Mouse (Mus musculus) gastrocnemius, postnatal 36 days (tissue): ENCODE results near the gene Nck1. TPM values are rescaled to one million over a fixed set of nuclear protein-coding genes. Genes with fewer than 3 reads are reported as not detected.
A peak's percentile ranks its signal among the peaks of the same experiment; 100 is the strongest.

ENCODE experiments used
- DNase-seq, 2 experiments: peaks; one replicate each; pipeline ENCODE4 v3.0.0; 2022
- intact Hi-C: fragments of 180-260 bp; cut with DNase I; formaldehyde crosslinking; loops from one replicate; pipeline ENCODE4 v1.15.1; 2025
- long read RNA-seq, 2 experiments: library from polyadenylated mRNA; stranded (forward); transcript quantifications; one replicate each; pipeline ENCODE4 v2.0.0; 2021
- total RNA-seq, 2 experiments: library from RNA; stranded (reverse); gene quantifications; 2 replicates each; pipeline ENCODE4 v1.2.3; 2021

Gene Nck1
- total RNA-seq = 10 to 100 TPM; 26.3 to 27.3 TPM
- long read RNA-seq, experiment 1, full-length matches to known transcripts = 13 of 16 reads
- long read RNA-seq, experiment 1, partial matches to known transcripts = 1 of 16 reads
- long read RNA-seq, experiment 1, other reads (novel, unspliced or antisense) = 2 of 16 reads
- long read RNA-seq, experiment 2, full-length matches to known transcripts = 16 of 20 reads
- long read RNA-seq, experiment 2, partial matches to known transcripts = 3 of 20 reads
- long read RNA-seq, experiment 2, other reads (novel, unspliced or antisense) = 1 of 20 reads

DNA sequence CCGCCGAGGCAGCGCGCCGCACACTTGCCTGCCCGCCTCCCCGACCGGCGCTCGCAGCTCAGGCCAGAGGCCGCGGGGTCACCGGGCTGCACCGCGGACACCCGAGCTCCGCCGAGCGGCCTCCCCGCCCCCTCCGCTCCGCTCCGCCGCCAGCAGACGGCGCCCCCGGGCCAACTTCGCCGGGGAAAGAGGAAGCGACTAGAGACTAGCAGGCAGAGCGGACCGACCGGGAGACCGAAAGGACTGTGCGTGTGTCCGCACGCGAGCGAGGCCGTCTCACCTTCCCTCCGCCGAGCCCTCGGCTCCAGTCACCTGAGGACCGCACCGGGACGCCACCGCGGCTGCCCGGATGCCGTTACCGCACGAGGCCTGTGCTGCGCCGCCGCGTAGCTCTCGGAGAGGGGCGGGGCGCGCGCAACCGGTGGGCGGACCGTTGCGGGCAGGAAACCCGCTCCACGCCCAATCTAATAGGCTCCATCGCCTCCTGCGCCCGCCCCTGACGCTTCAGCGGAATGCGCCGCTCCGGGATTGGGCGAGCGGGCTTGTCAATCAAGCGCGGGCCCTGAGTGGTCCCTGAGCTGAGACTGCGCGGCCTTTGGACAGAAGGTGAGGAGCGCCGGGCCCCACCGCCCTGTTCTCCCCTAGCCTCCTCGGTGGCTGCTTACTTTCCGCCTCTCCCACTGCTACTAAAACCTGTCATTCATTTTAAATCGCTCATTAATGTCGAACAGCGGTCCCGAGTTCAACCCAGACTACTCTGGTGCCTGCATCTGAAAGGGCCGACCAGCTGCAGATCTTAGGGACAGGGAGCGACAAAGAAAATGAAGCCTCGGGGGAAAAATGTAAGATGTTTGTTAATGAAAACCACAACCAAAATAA, at the start of gene Nck1:
Nck1 (minus strand) TSS at position 420 of the 879 bp plus-strand sequence.
- DNase-seq = peak; percentile 98
- intact Hi-C loops = loop anchor here (5.0 kb wide), 1 partner anchor 96 kb away; no protein-coding TSS in a partner anchor

DNA sequence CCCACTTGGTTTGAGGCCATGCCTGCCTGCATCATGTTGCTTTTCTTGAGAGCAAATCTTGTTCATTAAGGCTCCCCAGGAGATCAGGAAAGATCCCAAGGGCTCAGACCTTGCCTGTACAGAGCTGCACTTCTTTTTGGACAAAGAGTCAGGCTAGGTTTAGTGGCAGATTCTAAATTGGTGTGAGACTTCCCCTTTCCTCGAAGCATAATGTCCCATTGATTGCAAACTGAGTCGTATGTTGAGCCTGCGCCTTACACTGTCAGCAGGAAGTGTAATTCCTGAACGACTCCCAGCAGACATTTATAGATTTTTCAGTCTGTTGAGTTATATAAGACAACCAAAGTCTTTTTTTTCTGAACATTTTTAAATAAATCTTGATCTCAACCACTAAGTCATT, 44.5 kb upstream of the Nck1 start:
- no peak for DNase-seq
- intact Hi-C loops = no loop called here

DNA sequence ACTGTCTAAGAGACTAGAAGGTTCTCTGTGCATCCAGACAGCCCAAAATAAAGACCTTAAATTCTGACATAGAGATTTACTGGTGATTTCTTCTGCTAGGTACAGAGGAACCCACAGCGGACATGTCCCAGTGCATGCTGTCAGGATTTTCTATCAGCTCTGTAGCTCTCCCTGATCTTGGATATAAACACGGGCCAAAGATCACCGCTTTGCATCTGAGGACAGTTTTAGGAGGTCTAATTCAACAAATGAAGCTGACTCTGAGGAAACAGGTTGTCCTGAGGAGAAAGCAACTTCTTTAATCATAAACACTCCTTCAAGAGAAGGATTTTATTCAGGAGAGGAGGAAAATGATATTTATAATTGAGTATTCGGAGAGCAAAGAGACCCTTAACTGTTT, 38.1 kb upstream of the Nck1 start:
- no peak for DNase-seq
- intact Hi-C loops = no loop called here

DNA sequence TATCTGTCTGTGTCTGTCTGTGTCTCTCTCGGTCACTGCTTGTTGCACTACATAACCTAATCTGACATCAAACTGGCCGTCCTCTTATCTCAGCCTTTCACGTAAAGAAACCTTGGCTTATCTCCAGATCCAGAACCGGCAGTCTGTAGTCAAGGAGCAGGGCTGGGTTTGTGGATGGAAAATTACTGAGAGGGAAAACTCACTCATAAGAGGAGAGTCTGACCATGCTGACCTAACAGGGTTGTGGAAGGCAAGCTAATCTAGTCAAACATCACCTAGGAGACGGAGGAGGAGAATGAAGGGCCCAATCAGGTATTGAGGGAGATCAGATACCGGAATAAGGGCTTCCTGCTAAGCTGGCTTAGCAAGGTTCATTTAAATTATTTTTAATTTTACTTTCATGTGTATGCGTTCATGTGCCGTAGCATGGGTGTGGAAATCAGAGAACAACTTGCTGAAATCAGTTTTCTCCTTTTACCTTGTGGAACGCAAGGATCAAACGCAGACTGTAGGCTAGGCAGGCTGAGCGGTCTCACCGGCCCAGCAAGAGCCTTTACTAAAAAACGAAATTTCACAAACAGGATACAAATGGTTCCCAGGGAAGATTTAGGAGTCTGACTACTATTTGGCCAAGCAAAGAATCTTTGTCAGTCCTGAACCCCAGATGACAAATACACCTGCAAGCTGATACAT, 37.1 kb upstream of the Nck1 start:
- intact Hi-C loops = no loop called here
- DNase-seq = no peak

DNA sequence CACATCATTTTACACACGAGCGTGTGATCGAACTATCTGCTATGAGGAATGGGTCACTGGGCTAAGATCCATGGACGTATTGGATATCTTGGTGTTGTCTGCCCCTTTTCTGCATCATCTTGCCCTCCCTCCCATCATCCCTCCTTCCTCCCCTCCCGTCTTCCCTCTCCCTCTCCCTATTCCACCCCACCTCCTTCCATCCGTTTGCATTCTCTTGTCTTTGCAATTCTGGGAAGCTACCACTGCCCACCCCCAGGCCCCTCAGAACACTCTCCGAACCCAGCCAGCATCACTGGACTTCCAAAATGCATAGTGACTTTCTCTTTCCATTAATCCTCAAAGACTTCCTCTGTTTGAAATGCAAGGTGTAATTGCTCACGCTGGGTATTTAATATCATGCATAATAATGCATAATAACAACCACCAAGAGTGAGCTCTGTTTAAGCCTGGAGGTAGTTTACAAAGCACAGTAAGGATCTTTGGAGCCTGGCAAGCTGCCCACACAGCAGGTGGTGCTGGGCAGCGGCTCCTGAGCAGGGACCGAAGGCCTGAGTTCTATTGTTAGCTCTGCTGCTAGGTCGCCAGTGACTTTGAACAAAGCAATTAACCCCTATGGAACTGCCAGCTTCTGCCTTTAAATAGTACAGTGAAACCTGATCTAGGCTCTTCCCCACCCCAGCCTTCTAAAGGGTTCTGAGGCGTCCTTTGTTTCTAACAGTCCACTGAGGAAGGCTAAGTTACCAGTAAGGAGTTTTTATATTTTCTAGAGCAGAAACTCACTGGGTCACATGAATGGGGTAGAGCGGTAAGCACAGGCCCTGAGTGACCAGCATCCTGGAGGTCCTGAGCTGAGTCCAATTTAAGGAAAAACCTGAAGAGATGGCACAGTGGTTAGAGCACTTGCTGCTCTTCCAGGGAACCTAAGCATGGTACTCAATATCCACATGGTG, 35.9 kb upstream of the Nck1 start:
- DNase-seq = no peak

DNA sequence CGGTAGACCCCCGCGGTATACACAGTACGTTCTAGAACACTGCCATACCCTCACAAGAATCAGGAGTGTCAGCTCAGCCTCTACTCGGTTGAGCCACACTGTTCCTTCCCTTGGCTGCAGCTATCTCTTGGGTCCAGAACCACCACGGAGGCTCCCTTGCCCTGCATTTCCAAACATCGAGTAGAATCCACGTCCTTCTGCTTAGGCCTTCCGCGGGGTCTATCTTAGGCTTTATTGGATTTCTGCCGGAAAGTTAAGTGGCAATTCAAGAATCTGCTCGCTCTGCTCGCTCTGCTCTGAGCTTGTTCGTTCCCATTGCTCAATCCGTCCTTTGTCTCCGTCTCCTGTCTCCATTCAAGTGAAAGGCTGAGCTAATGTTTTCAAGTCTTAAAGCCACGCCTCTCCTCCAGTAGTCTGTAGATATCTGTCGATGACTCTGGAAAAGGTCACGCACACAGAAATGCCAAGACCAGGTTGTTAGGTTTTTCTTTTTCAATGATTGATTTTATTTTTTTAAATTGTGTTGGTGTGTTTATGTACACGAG, 34.3 kb upstream of the Nck1 start:
- no peak for DNase-seq
- intact Hi-C loops = no loop called here

More for the DNA sequence above, 35.9 kb upstream of the Nck1 start:
- intact Hi-C loops = no loop called here

DNA sequence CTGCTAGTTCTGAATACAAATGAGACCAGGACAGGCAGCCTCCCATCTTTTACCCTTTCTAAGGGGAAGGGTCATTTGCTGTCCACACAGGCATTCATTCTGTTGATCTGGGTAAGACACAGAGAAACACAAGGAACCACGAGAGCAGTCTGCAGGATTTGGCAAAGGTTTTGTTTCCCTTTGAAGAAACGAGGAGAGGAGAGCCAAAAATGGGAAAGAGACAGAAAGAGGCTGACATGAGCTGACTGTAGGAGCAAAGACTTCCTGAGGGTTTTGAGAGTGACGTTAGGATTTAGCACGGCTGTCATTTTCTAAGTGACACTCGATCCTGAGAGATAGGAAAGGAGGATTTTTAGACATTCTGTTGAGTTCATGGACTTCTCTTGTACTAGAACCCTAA, 28.0 kb upstream of the Nck1 start:
- DNase-seq = no peak
- intact Hi-C loops = no loop called here

DNA sequence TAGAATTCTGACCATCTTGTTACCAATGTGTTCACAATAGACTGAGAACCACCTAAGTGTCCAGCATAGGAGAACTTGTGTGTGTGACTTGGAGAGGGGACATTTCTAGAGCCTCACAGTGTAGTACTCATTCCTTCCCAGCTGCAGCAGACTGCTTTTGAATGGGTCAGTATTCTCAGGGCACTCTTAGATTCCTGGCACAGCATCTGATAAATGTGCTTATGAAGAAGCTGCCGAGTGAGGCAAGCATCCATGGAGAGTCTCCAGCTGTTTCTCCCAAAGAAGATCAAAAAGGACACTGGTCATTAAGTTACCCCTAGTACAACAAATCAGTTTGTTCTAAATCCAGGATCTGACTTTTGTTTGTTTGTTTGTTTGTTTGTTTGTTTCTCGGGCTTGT, 27.4 kb upstream of the Nck1 start:
- intact Hi-C loops = no loop called here
- no peak for DNase-seq

DNA sequence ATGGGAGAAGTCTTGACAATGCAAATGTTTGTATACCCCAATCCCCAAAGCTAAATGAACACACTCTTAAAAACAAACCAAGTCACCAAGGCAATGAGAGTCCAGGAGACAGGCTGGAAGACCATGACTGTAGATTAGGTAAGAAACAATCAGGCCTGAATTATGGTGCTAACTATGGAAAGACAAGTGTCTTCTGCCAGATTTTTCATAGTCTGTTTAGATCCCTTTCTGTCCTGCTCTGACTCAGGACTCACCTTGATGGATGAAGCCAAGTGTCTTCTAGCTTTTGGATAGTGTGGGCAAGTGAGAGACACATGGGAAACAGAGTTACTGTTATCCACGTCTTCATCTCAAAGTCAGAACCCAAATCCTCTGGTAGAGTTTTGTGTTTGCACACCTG, 25.6 kb upstream of the Nck1 start:
- DNase-seq = no peak
- intact Hi-C loops = no loop called here

DNA sequence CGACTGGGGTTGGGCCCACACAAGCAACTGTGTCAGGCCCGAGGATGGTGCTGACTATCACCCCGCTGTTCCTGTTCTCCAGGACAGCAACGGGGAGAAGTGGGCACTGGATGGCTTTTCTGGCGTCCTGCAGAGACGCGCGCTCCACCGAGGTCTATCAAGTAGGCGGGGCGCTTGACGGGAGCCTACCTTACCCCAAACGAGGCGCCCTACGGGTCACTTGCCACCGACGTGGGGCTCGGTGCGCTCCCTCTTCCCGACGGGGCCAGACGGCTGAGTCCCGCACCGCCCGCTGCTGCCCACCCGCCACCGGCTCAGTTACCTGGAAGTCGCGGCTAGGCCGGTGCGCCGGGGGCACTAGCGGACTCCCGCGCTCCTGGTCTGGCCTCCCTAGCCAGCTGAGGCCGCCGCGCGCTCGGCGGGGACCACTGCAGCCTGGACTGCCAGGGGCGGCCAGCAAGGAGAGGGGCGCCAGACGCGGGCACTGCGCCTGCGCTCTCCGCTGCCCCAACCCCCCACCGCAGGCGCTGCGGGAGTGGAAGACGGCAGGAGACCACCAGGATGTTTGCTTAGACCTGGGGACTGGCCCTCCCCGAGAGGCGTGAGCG, 24.8 kb upstream of the Nck1 start, which contains the start of gene Slc35g2:
Slc35g2 (minus strand) TSS at position 465 of the 608 bp plus-strand sequence.
- intact Hi-C loops = no loop called here
- peak in 1 of 2 experiments; percentile 15 for DNase-seq

DNA sequence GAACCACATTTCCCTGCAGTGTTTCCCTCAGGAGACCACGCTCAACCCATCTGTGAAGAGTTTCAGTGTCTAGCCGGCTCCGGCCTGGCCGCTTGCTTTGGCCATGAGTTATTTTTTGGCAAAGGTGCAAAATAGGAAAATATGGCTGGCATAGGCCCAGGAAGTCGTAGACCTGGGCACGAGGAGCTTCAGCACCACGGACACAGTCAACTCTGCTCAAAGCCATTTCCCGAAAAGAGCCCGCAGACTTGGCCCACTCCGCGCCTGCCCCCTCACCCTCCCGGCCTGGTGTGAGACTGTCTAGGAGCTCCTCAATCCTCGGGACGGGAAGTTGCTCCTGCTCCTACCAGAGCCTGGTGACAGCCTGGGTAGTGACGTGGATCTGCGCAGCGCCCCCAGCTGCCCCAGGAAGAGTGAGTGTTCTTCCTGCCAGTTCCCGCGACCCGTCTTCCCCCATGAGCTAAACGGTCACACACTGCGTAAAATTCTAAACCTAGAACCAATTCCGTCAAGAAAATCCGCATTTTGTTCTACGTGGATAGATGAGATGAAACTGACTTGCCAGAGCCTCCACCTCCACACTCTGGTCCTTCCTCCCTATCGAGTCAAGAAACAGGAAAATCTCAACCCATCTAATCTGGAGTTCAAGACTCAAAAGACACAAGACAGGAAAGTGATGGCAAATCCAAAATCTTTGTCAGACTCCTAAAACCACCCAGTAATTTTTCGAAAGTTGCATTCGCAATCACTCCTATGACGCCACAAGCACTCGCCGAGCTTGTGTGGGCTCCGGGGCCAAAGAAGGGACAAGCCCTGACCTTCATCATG, 24.1 kb upstream of the Nck1 start:
- peak in 1 of 2 experiments; percentile 16 for DNase-seq
- intact Hi-C loops = no loop called here

DNA sequence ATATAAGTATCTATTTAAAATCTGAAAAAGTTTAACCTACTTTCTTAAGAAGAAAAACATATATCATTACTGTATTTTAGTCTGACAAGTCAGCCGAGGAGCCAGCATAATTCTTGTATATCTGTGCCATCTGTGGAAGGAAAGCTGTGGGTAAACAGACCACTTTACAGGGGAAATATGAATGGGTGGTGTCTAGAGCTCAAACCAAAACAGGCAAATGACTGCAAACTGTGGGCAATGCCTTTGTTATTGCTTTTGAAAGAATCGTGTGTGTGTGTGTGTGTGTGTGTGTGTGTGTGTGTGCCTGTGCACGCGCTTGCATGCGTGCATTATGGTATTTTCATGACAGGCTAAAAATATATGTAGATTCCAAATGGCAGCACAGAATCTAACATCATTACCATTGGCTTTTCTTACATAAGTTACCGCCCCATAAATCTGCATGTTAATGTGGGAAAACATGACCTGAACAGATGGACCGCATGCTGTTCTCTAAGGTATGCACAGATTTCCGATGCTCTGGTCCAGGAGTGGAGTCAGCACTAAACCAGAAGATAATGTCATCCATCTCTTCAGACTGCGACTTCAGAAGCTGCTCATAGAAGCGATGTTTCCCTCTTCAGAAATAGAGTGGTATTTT, 14.4 kb upstream of the Nck1 start:
- no peak for DNase-seq
- intact Hi-C loops = no loop called here

DNA sequence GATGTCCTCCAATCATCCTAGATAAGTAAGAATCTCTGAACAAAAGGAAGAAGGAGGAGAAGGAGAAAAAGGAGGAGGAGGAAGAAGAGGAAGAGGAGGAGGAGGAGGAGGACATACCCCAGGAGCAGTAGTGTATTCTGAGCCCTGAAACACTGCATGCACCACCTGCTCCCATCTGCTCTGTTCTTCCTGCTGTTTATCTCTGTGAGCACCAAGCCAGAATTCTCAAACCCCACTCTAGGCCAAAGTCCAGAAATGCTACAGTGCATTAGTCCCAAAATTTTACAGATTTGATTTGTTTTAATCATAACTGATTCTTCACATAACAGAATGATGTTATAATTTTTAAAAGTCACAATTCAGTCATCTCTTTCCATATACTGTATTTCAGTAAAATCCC, 13.1 kb upstream of the Nck1 start:
- DNase-seq = no peak
- intact Hi-C loops = no loop called here

DNA sequence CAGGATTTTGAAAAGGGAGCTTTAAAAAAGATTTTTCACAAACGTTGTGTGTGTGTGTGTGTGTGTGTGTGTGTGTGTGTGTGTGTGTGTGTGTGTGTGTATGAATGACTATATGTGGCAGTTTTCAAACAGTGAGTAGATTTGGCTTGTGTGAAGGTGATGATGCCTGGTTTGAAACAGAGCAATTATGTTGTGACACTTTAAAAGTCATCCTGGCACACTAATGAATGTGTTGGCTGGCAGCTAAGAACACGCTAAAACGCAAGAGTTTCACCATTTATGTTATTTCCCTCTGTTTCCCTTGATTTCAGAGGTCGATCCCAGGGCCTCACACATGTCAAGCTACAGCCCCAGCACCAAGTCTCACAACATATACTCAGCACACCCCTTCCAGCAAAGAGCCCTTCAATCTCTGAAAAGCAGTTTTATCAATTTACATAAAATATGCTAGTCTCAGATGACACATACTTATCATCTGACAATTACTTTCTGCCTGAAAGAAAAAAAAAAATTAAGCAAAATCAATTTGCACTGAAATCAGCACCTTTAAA, 12.2 kb upstream of the Nck1 start:
- intact Hi-C loops = no loop called here
- no peak for DNase-seq

DNA sequence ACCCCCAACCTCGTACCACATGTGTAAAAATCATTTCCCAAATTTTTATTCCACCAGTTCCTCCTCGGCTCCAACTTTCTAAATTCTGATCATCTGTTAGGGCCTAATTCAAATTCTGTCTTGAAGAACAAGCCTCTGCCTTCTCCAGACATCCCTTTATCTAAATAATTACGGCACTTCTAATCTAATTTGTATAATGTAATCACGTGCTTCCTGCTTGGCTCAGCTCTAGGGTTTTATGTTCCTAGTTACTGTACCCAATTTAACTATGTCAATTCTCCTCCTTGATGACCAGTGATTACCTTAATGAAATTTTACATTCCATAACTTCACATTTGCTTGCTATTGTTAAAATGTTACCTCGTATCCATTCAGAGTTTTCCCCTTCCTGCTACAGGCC, 9.8 kb upstream of the Nck1 start:
- DNase-seq = no peak
- intact Hi-C loops = no loop called here

DNA sequence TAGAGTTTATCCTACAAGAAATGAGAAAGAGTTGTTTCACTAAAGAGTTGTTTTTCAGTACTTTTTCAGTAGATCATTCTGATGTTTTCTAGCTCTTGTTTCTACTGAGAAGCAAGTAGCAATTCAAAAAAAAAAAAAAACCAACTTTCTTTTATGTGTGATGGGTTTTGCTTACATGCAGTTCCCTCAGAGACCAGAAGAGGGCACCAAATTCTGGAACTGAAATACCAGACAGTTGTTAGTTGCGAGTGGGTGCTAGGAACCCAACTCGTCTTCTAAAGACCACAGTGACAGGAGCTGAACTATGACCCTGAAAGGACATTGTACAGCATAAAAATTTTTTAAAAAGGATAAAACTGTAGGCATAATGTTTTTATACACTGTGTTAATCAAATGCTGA, 2.4 kb upstream of the Nck1 start:
- intact Hi-C loops = loop anchor here (5.0 kb wide), 1 partner anchor 94 kb away; no protein-coding TSS in a partner anchor
- no peak for DNase-seq

DNA sequence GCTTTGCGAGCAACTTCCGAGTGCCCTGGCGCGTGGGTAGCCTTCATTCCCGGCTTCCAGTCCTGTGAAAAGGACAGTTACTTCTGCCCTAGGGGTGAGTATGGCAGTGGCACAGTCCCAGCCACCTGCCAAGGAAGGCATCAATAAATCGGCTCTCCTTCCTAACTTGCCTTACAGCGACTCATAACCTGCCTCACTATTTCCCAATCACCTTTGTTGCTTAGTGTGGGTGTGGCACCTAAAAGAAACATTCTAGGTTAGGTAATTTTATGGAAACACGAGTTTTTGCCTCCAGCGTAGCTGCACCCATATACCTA, 618 bp upstream of the Nck1 start:
- intact Hi-C loops = loop anchor here (5.0 kb wide), 1 partner anchor 96 kb away; no protein-coding TSS in a partner anchor
- DNase-seq = no peak
